Mouse (Mus musculus): ENCODE data around the gene Olfr138.

Gene Olfr138

DNA sequence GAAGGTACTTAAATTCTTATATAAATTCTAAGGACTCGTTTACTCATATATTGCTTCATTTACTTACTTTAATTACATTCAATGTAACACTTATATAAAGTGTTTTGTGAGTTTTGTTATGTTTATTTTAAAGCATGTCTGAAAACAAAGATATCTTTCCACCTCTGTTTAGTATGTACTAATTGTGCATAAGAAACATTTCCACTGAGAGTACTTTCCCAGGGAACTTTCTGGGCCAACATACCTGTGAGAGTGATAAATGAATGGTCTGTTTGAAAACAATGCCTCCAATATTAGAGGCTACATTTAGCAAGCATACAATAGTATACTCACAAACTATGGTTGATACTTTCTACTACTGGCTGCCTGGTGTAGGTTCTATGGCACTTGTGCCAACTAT is at the start of gene Olfr138:
Gene Olfr138, plus strand, starts transcription at position 301 of the 400 bp plus-strand sequence.
- no peak for DNase-seq (ENCODE audit: low spot score in 2 of 2)

GRCm38 (mm10) chr17:38307470-38307869 is 46.6 kb downstream of the Olfr138 start, which contains the start of gene Olfr137:
Gene Olfr137, minus strand, starts transcription at chr17:38307570.
- DNase-seq (ENCODE audit: low spot score in 2 of 2): no peak
